Mouse (Mus musculus) embryonic fibroblast, embryonic 13.5 days (primary cell): ENCODE measurements around the gene Prkar1b. TPM values are rescaled to one million over a fixed set of nuclear protein-coding genes. Genes with fewer than 3 reads are reported as not detected.

Source experiments
- H3K27ac ChIP-seq: 2 replicates; pipeline ENCODE4 v1.5.1; 2012; ENCODE audit warnings: low read length, control low read depth, inconsistent platforms; ENCODE audit not compliant: insufficient read depth
- H3K4me1 ChIP-seq: 2 replicates; pipeline ENCODE4 v1.6.1; 2011; ENCODE audit warnings: low read length; ENCODE audit not compliant: control insufficient read depth, insufficient read depth
- H3K4me3 ChIP-seq: 2 replicates; pipeline ENCODE4 v1.5.1; 2011; ENCODE audit warnings: mild to moderate bottlenecking, control low read depth, low read length; ENCODE audit not compliant: insufficient read depth
- CTCF ChIP-seq: IDR thresholded peaks from 2 replicates; pipeline ENCODE4 v1.5.1; 2011; ENCODE audit warnings: mild to moderate bottlenecking, control low read depth, low read length, moderate library complexity, borderline replicate concordance; ENCODE audit not compliant: insufficient read depth
- POLR2A ChIP-seq: IDR thresholded peaks from 2 replicates; pipeline ENCODE4 v1.6.1; 2011; ENCODE audit warnings: low read depth, mild to moderate bottlenecking, control low read depth, low read length, moderate library complexity
- polyA plus RNA-seq: library from polyadenylated mRNA; stranded (reverse); fragments of >200 nt; gene quantifications from 2 replicates; pipeline ENCODE4 v1.2.4, GENCODE M21; 2011; ENCODE audit warnings: low read depth; ENCODE audit not compliant: missing spikeins, insufficient read length

Gene Prkar1b
- 20.4 and 31.4 TPM in 2 replicates for polyA plus RNA-seq

- Histone ChIP-seq H3K27ac (no peak within 1 kb of the TSS), H3K4me3 (peak within 1 kb of the TSS; percentile 62), H3K4me1 (no peaks in the 10 kb centered on the region; the same call in 1 of the 2 replicates)
- TF ChIP-seq POLR2A (peak; percentile 52), CTCF (no peak)
These were observed at the start of gene Prkar1b, which contains the start of gene Dnaaf5 for GRCm38 (mm10) chr5:139149681-139150602. Prkar1b (minus strand) TSS chr5:139150001. Dnaaf5 (plus strand) TSS chr5:139150223.

GRCm38 (mm10) chr5:139199636-139199994 is 49.8 kb upstream of the Prkar1b start:
- Histone ChIP-seq H3K27ac (peak overlapping the region; percentile 65), H3K4me1 (peaks cover 11% of the 10 kb centered on the region), H3K4me3 (peak overlapping the region; percentile 65; the same call in 1 of the 2 replicates)
- TF ChIP-seq POLR2A, result no peak
- TF ChIP-seq CTCF, result no peak

GRCm38 (mm10) chr5:139198779-139199178 is 49.0 kb upstream of the Prkar1b start:
- no peak overlapping the region for H3K4me3 ChIP-seq
- H3K27ac ChIP-seq, result no peak overlapping the region
- TF ChIP-seq POLR2A (no peak), CTCF (no peak)
- H3K4me1 ChIP-seq, result peaks cover 11% of the 10 kb centered on the region

GRCm38 (mm10) chr5:139190958-139191357 is 41.2 kb upstream of the Prkar1b start:
- no peak overlapping the region for H3K27ac ChIP-seq
- H3K4me1 ChIP-seq, result no peaks in the 10 kb centered on the region
- no peak overlapping the region for H3K4me3 ChIP-seq
- TF ChIP-seq POLR2A (no peak), CTCF (no peak)

GRCm38 (mm10) chr5:139189726-139190125 is 39.9 kb upstream of the Prkar1b start:
- Histone ChIP-seq H3K4me3 (no peak overlapping the region), H3K27ac (no peak overlapping the region), H3K4me1 (no peaks in the 10 kb centered on the region)
- TF ChIP-seq CTCF, result no peak
- no peak for TF ChIP-seq POLR2A

- TF ChIP-seq CTCF, result no peak
- TF ChIP-seq POLR2A, result no peak
- Histone ChIP-seq H3K4me3 (no peak overlapping the region), H3K4me1 (no peaks in the 10 kb centered on the region), H3K27ac (no peak overlapping the region)
These were observed 35.1 kb upstream of the Prkar1b start for GRCm38 (mm10) chr5:139184897-139185296.

- no peak overlapping the region for H3K27ac ChIP-seq
- no peak overlapping the region for H3K4me3 ChIP-seq
- no peaks in the 10 kb centered on the region for H3K4me1 ChIP-seq
- TF ChIP-seq POLR2A (no peak), CTCF (no peak)
These were observed 33.8 kb upstream of the Prkar1b start for GRCm38 (mm10) chr5:139183601-139184000.

GRCm38 (mm10) chr5:139183131-139183530 is 33.3 kb upstream of the Prkar1b start:
- no peak overlapping the region for H3K4me3 ChIP-seq
- TF ChIP-seq POLR2A (no peak), CTCF (no peak)
- H3K4me1 ChIP-seq, result no peaks in the 10 kb centered on the region
- H3K27ac ChIP-seq, result no peak overlapping the region

GRCm38 (mm10) chr5:139178895-139179631 is 29.3 kb upstream of the Prkar1b start:
- no peak overlapping the region for H3K4me3 ChIP-seq

More at GRCm38 (mm10) chr5:139178895-139179631, 29.3 kb upstream of the Prkar1b start:
- H3K4me1 ChIP-seq, result no peaks in the 10 kb centered on the region
- TF ChIP-seq POLR2A, result no peak
- peak; percentile 98 for TF ChIP-seq CTCF
- no peak overlapping the region for H3K27ac ChIP-seq
